Mouse (Mus musculus) embryonic facial prominence, embryonic 12.5 days (tissue): ENCODE measurements at regions not wholly inside any gene's neighbourhood (a gene's known extent, or its start where the extent isn't known, plus 50 kb on each side); places are given as distances from the start of the nearest gene placed in this dataset.
A peak's percentile ranks its signal among the peaks of the same experiment; 100 is the strongest.

Source experiments
- ATAC-seq: fragments of 200-750 bp; cut with Nextera tagmentation; 2 replicates; pipeline ENCODE4 v1.8.0; 2017; ENCODE audit not compliant: insufficient number of reproducible peaks, insufficient read depth, low FRiP score, low TSS enrichment
- H3K27ac ChIP-seq: fragments of 300-500 bp; sonication (generic); 2 replicates; pipeline ENCODE4 v1.5.1; 2016; ENCODE audit warnings: mild to moderate bottlenecking
- H3K27me3 ChIP-seq: fragments of 300-500 bp; sonication (generic); 2 replicates; pipeline ENCODE4 v1.6.1; 2016; ENCODE audit warnings: mild to moderate bottlenecking, moderate library complexity
- H3K36me3 ChIP-seq: fragments of 300-500 bp; sonication (generic); 2 replicates; pipeline ENCODE4 v1.6.1; 2016; ENCODE audit warnings: mild to moderate bottlenecking
- H3K4me1 ChIP-seq: fragments of 300-500 bp; sonication (generic); 2 replicates; pipeline ENCODE4 v1.6.1; 2016
- H3K4me2 ChIP-seq: fragments of 300-500 bp; sonication (generic); replicated peaks from 2 replicates; pipeline ENCODE4 v1.6.1; 2016; ENCODE audit warnings: mild to moderate bottlenecking, moderate library complexity
- H3K4me3 ChIP-seq: fragments of 300-500 bp; sonication (generic); 2 replicates; pipeline ENCODE4 v1.5.1; 2016; ENCODE audit warnings: mild to moderate bottlenecking
- H3K9ac ChIP-seq: fragments of 300-500 bp; sonication (generic); 2 replicates; pipeline ENCODE4 v1.6.1; 2016; ENCODE audit warnings: mild to moderate bottlenecking, moderate library complexity
- H3K9me3 ChIP-seq: fragments of 300-500 bp; sonication (generic); 2 replicates; pipeline ENCODE4 v1.6.1; 2016; ENCODE audit warnings: mild to moderate bottlenecking, moderate library complexity
- WGBS: fragments of 180-500 bp; shearing (Covaris S2); methylation state at CpG from one replicate; pipeline ENCODE4 v1.1.7; 2016; 5-methylcytosine and 5-hydroxymethylcytosine counted together

- Histone ChIP-seq H3K36me3 (no peaks in the 10 kb centered on the region), H3K4me1 (peaks cover under 1% of the 10 kb centered on the region; the same call in 1 of the 2 replicates), H3K9ac (no peak overlapping the region), H3K4me2 (no peak overlapping the region), H3K27me3 (no peaks in the 10 kb centered on the region), H3K27ac (no peak overlapping the region), H3K4me3 (no peak overlapping the region), H3K9me3 (no peaks in the 10 kb centered on the region)
- WGBS = 69% methylated on average over 4 of the region's 4 CpGs
- no peak for ATAC-seq
These were observed 57.0 kb downstream of the Mbl2 start for GRCm38 (mm10) chr19:30289721-30290120.

GRCm38 (mm10) chr19:30295263-30295704, 62.5 kb downstream of the Mbl2 start:
- Histone ChIP-seq H3K27me3 (no peaks in the 10 kb centered on the region), H3K27ac (no peak overlapping the region), H3K36me3 (no peaks in the 10 kb centered on the region), H3K4me3 (no peak overlapping the region), H3K9me3 (no peaks in the 10 kb centered on the region), H3K4me1 (peaks cover 3% of the 10 kb centered on the region; the same call in 1 of the 2 replicates), H3K9ac (no peak overlapping the region), H3K4me2 (peak overlapping the region; percentile 14; the same call in 1 of the 2 replicates)
- WGBS = 30% methylated on average over 15 of the region's 15 CpGs
- no peak for ATAC-seq

- no peaks in the 10 kb centered on the region for H3K27me3 ChIP-seq
- peaks cover 3% of the 10 kb centered on the region; the same call in 1 of the 2 replicates for H3K4me1 ChIP-seq
- ATAC-seq = no peak
These were observed 63.3 kb downstream of the Mbl2 start for GRCm38 (mm10) chr19:30296024-30296423.

GRCm38 (mm10) chr19:30299536-30299935, 66.8 kb downstream of the Mbl2 start:
- no peak overlapping the region for H3K4me2 ChIP-seq
- no peak overlapping the region for H3K9ac ChIP-seq
- WGBS = 72% methylated on average over 3 of the region's 3 CpGs

More at GRCm38 (mm10) chr19:30296024-30296423, 63.3 kb downstream of the Mbl2 start:
- Histone ChIP-seq H3K9me3 (no peaks in the 10 kb centered on the region), H3K4me2 (no peak overlapping the region), H3K4me3 (no peak overlapping the region), H3K9ac (no peak overlapping the region), H3K36me3 (no peaks in the 10 kb centered on the region), H3K27ac (no peak overlapping the region)
- WGBS = 71% methylated on average over 3 of the region's 3 CpGs

GRCm38 (mm10) chr19:30302281-30302680, 69.5 kb downstream of the Mbl2 start:
- ATAC-seq = no peak
- Histone ChIP-seq H3K9me3 (no peaks in the 10 kb centered on the region), H3K27me3 (no peaks in the 10 kb centered on the region), H3K4me3 (no peak overlapping the region), H3K27ac (no peak overlapping the region), H3K36me3 (no peaks in the 10 kb centered on the region), H3K9ac (no peak overlapping the region), H3K4me1 (peaks cover 6% of the 10 kb centered on the region; the same call in 1 of the 2 replicates), H3K4me2 (no peak overlapping the region)
- WGBS = 74% methylated on average over 4 of the region's 4 CpGs

More at GRCm38 (mm10) chr19:30299536-30299935, 66.8 kb downstream of the Mbl2 start:
- no peaks in the 10 kb centered on the region for H3K27me3 ChIP-seq
- ATAC-seq = no peak
- no peak overlapping the region for H3K27ac ChIP-seq
- no peaks in the 10 kb centered on the region for H3K36me3 ChIP-seq
- peaks cover 9% of the 10 kb centered on the region; the same call in 1 of the 2 replicates for H3K4me1 ChIP-seq
- no peak overlapping the region for H3K4me3 ChIP-seq
- no peaks in the 10 kb centered on the region for H3K9me3 ChIP-seq

- Histone ChIP-seq H3K9me3 (no peaks in the 10 kb centered on the region), H3K27me3 (no peaks in the 10 kb centered on the region), H3K36me3 (no peaks in the 10 kb centered on the region), H3K4me1 (peaks cover 6% of the 10 kb centered on the region; the same call in 1 of the 2 replicates), H3K27ac (no peak overlapping the region), H3K4me2 (no peak overlapping the region), H3K9ac (no peak overlapping the region), H3K4me3 (no peak overlapping the region)
- no peak for ATAC-seq
- WGBS = 82% methylated on average over 2 of the region's 2 CpGs
These were observed 73.6 kb downstream of the Mbl2 start for GRCm38 (mm10) chr19:30306379-30306778.

GRCm38 (mm10) chr19:30306919-30307318, 74.2 kb downstream of the Mbl2 start:
- no peak overlapping the region for H3K4me2 ChIP-seq
- no peaks in the 10 kb centered on the region for H3K36me3 ChIP-seq
- H3K9me3 ChIP-seq = no peaks in the 10 kb centered on the region
- H3K9ac ChIP-seq = no peak overlapping the region
- H3K27ac ChIP-seq = no peak overlapping the region
- WGBS = 73% methylated on average over 6 of the region's 6 CpGs
- H3K4me1 ChIP-seq = peaks cover 6% of the 10 kb centered on the region; the same call in 1 of the 2 replicates
- ATAC-seq = no peak
- no peak overlapping the region for H3K4me3 ChIP-seq
- H3K27me3 ChIP-seq = no peaks in the 10 kb centered on the region

GRCm38 (mm10) chr19:30317314-30317713, 84.6 kb downstream of the Mbl2 start:
- H3K4me1 ChIP-seq = no peaks in the 10 kb centered on the region
- H3K9me3 ChIP-seq = no peaks in the 10 kb centered on the region
- H3K27me3 ChIP-seq = no peaks in the 10 kb centered on the region
- no peak overlapping the region for H3K27ac ChIP-seq
- no peaks in the 10 kb centered on the region for H3K36me3 ChIP-seq
- H3K9ac ChIP-seq = no peak overlapping the region
- H3K4me2 ChIP-seq = no peak overlapping the region
- 86% methylated on average over 3 of the region's 3 CpGs for WGBS
- ATAC-seq = no peak
- H3K4me3 ChIP-seq = no peak overlapping the region

- Histone ChIP-seq H3K4me3 (no peak overlapping the region), H3K27ac (no peak overlapping the region), H3K9ac (no peak overlapping the region), H3K4me1 (no peaks in the 10 kb centered on the region), H3K36me3 (no peaks in the 10 kb centered on the region), H3K27me3 (no peaks in the 10 kb centered on the region), H3K4me2 (no peak overlapping the region), H3K9me3 (no peaks in the 10 kb centered on the region)
- no peak for ATAC-seq
These were observed 95.0 kb downstream of the Mbl2 start for GRCm38 (mm10) chr19:30327693-30328092.

GRCm38 (mm10) chr19:30328886-30329285, 96.1 kb downstream of the Mbl2 start:
- no peaks in the 10 kb centered on the region for H3K36me3 ChIP-seq
- no peak overlapping the region for H3K4me2 ChIP-seq
- 88% methylated on average over 4 of the region's 4 CpGs for WGBS

GRCm38 (mm10) chr19:30330792-30331191, 98.0 kb downstream of the Mbl2 start:
- Histone ChIP-seq H3K4me1 (no peaks in the 10 kb centered on the region; the same call in 1 of the 2 replicates), H3K9ac (no peak overlapping the region), H3K27ac (no peak overlapping the region), H3K36me3 (no peaks in the 10 kb centered on the region), H3K4me3 (no peak overlapping the region), H3K27me3 (no peaks in the 10 kb centered on the region), H3K9me3 (no peaks in the 10 kb centered on the region), H3K4me2 (no peak overlapping the region)
- 79% methylated on average over 7 of the region's 7 CpGs for WGBS
- no peak for ATAC-seq

More at GRCm38 (mm10) chr19:30328886-30329285, 96.1 kb downstream of the Mbl2 start:
- Histone ChIP-seq H3K4me1 (no peaks in the 10 kb centered on the region), H3K9me3 (no peaks in the 10 kb centered on the region), H3K27me3 (no peaks in the 10 kb centered on the region), H3K4me3 (no peak overlapping the region), H3K27ac (no peak overlapping the region), H3K9ac (no peak overlapping the region)
- ATAC-seq = no peak

- Histone ChIP-seq H3K9ac (no peak overlapping the region), H3K4me3 (no peak overlapping the region)
- WGBS = 40% methylated on average over 1 of the region's 1 CpGs
These were observed 99.1 kb downstream of the Mbl2 start for GRCm38 (mm10) chr19:30331850-30332249.

More at GRCm38 (mm10) chr19:30331850-30332249, 99.1 kb downstream of the Mbl2 start:
- Histone ChIP-seq H3K27ac (no peak overlapping the region), H3K4me2 (no peak overlapping the region), H3K36me3 (no peaks in the 10 kb centered on the region), H3K9me3 (no peaks in the 10 kb centered on the region), H3K4me1 (peaks cover 1% of the 10 kb centered on the region; the same call in 1 of the 2 replicates), H3K27me3 (no peaks in the 10 kb centered on the region)
- ATAC-seq = no peak
